Mouse (Mus musculus) stomach, embryonic 14.5 days (tissue): Measurements from ENCODE around the gene Slc9c1. TPM values are rescaled to one million over a fixed set of nuclear protein-coding genes. Genes with fewer than 3 reads are reported as not detected.

Source experiments
- ATAC-seq: fragments of 200-750 bp; cut with Nextera tagmentation; 2 replicates; pipeline ENCODE4 v1.8.0; 2017; ENCODE audit warnings: low read depth, moderate TSS enrichment; ENCODE audit not compliant: insufficient number of reproducible peaks, insufficient read depth, low FRiP score
- H3K27ac ChIP-seq: fragments of 300-500 bp; sonication (generic); 2 replicates; pipeline ENCODE4 v1.5.1; 2014; ENCODE audit warnings: mild to moderate bottlenecking, low read length, moderate library complexity, mixed read lengths
- H3K27me3 ChIP-seq: fragments of 300-500 bp; sonication (generic); 2 replicates; pipeline ENCODE4 v1.6.1; 2014; ENCODE audit warnings: low read length, control low read depth, mixed read lengths; ENCODE audit not compliant: control insufficient read depth, insufficient read depth
- H3K36me3 ChIP-seq: fragments of 300-500 bp; sonication (generic); 2 replicates; pipeline ENCODE4 v1.6.1; 2014; ENCODE audit warnings: mild to moderate bottlenecking, control low read depth, low read length, moderate library complexity, mixed read lengths; ENCODE audit not compliant: control insufficient read depth, insufficient read depth
- H3K4me1 ChIP-seq: fragments of 300-500 bp; sonication (generic); 2 replicates; pipeline ENCODE4 v1.6.1; 2014; ENCODE audit warnings: low read length, control low read depth, mixed read lengths; ENCODE audit not compliant: control insufficient read depth, insufficient read depth
- H3K4me2 ChIP-seq: fragments of 300-500 bp; sonication (generic); replicated peaks from 2 replicates; pipeline ENCODE4 v1.6.1; 2014; ENCODE audit warnings: low read depth, low read length, control low read depth
- H3K4me3 ChIP-seq: fragments of 300-500 bp; sonication (generic); 2 replicates; pipeline ENCODE4 v1.5.1; 2014; ENCODE audit warnings: low read depth, low read length, control low read depth
- H3K9ac ChIP-seq: fragments of 300-500 bp; sonication (generic); replicated peaks from 2 replicates; pipeline ENCODE4 v1.6.1; 2014; ENCODE audit warnings: low read depth, mild to moderate bottlenecking, control low read depth, low read length, moderate library complexity, mixed read lengths
- H3K9me3 ChIP-seq: fragments of 300-500 bp; sonication (generic); 2 replicates; pipeline ENCODE4 v1.6.1; 2016; ENCODE audit warnings: low read depth, low read length, control low read depth; ENCODE audit not compliant: control insufficient read depth
- WGBS: fragments of 180-500 bp; shearing (Covaris S2); extraction: QIAGEN DNeasy Blood & Tissue Kit; methylation state at CpG from one replicate; pipeline ENCODE4 v1.1.7; 2014; 5-methylcytosine and 5-hydroxymethylcytosine counted together
- polyA plus RNA-seq: library from polyadenylated mRNA; unstranded; fragments of >200 nt; fragmentation: Nextera tagmentation; extraction: Ambion mirVana; gene quantifications from 2 replicates; pipeline ENCODE4 v1.2.1, GENCODE M21; 2014

Gene Slc9c1
- polyA plus RNA-seq, 1 experiment from 2014 or later = not detected

DNA sequence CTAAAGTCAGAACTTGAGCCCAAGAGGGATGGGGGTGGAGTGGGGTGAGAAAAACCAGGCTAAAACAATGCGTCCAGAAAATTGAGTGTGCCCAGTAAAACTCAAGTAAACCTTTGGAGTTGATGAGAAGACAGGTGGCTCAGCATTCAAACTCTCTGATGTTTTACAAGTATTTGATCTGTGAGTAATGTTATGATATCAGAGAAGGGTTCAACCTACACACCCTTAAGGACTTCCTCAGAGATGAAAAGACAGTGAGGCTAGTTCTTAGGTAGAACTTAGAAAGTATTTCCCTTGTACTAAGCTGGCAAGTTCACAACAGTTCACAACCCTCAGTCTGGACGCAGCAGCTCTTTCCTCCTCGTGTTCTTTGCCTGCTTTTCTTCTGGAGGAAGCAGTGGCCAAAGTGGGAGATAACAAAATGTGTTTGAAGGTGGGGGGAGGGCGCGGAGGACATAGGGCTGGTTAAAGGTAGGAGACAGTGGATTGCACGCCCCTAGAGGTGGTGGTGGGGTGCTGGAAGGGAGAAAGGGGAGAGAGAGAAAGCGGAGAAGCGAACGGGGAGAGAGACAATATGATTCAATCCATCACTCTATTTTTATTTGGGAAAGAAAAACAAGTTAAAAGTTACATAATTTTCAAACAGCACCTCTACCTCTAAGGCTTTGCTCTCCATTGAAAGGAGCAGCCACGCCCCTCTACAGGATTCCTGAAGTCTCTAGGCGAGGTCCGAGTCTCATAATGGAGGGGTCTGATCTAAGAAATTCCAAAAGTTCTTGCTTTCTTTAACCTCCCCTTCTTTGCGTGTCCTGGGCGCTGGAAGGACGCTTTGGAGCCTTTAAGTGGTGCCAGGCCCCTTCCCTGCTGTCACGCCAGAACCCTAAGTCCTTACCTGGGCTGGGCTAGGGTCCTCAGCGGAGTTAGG is 118.2 kb downstream of the Slc9c1 start:
- H3K4me1 ChIP-seq = no peaks in the 10 kb centered on the region; the same call in 1 of the 2 replicates
- H3K27me3 ChIP-seq = no peaks in the 10 kb centered on the region
- H3K9ac ChIP-seq = no peak overlapping the region
- whole genome bisulfite sequencing = 8% methylated on average over 17 of the region's 17 CpGs
- H3K4me2 ChIP-seq = peak overlapping the region; percentile 67
- H3K9me3 ChIP-seq = no peaks in the 10 kb centered on the region
- peak overlapping the region; percentile 32 for H3K4me3 ChIP-seq
- 0 out of 2 replicates have a peak overlapping the region, but pooled peaks have one; percentile 15 for H3K27ac ChIP-seq
- peak; percentile 50 for ATAC-seq
- no peaks in the 10 kb centered on the region for H3K36me3 ChIP-seq

DNA sequence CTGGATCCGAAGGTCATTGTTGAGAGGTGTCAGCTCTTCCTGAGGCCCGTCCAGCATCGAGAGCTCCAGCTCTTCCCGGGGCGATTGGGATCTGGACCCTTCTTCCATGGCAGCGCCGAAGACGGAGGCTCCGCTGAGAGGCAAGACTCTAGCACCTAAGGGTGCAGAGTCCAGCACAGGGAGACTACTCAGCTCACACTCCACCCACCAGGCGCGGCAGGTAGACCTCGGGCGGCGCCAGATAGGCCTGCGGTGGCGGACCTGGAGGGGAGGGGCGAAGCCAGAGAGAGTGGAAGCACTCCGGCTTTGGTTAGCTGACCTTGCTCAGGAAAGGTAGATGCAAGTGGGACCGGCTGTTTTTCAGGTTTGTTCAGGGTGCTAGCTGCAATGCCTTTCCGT is 118.8 kb downstream of the Slc9c1 start, which contains the start of gene BC016579:
BC016579 (minus strand) TSS at position 135 of the 399 bp plus-strand sequence.
- Histone ChIP-seq H3K27ac (0 out of 2 replicates have a peak within 1 kb of the TSS, but pooled peaks have one; percentile 15), H3K9me3 (no peaks in the 10 kb centered on the region), H3K9ac (no peak within 1 kb of the TSS), H3K4me3 (peak within 1 kb of the TSS; percentile 32), H3K27me3 (no peaks in the 10 kb centered on the region), H3K36me3 (no peaks in the 10 kb centered on the region), H3K4me2 (peak within 1 kb of the TSS; percentile 67), H3K4me1 (no peaks in the 10 kb centered on the region; the same call in 1 of the 2 replicates)
- WGBS = 5% methylated on average over 20 of the region's 20 CpGs
- peak; percentile 90 for ATAC-seq

DNA sequence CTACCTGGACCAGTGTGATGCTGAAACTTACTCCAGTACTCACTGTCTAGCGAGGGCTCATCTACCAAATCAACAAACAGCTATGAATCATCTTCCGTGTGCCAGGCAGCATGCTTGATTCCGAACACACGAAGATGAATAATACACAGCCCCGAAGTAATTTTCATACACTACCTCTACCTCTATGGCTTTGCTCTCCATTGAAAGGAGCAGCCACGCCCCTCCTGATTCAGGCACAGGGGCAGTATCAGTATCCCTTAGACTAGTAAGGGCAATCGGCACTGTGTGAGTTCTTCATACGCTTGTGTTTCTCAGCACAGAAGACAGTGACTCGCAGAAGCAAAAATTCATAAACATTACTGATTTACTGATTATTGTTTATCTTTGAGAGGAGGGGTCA is 119.4 kb downstream of the Slc9c1 start:
- ATAC-seq = peak; percentile 19; the same call in 1 of the 2 replicates
- WGBS = 61% methylated on average over 9 of the region's 9 CpGs
- H3K27me3 ChIP-seq = no peaks in the 10 kb centered on the region
- H3K36me3 ChIP-seq = no peaks in the 10 kb centered on the region
- no peaks in the 10 kb centered on the region; the same call in 1 of the 2 replicates for H3K4me1 ChIP-seq
- H3K9ac ChIP-seq = no peak overlapping the region
- no peaks in the 10 kb centered on the region for H3K9me3 ChIP-seq
- H3K27ac ChIP-seq = no peak overlapping the region
- peak overlapping the region; percentile 32; the same call in 1 of the 2 replicates for H3K4me3 ChIP-seq
- peak overlapping the region; percentile 67 for H3K4me2 ChIP-seq

Other genes starting within 250 kb of the Slc9c1 start
- 44.9 and 49.5 TPM in 2 replicates for gene Cd200, start 126.3 kb upstream of the Slc9c1 start, polyA plus RNA-seq
- gene Gm609, start 42.3 kb upstream of the Slc9c1 start, polyA plus RNA-seq = 0.33 and 0.78 TPM in 2 replicates
- gene Gm17783, start 3.3 kb upstream of the Slc9c1 start, polyA plus RNA-seq = 0.56 and 0.93 TPM in 2 replicates
- 0.07 and 0.18 TPM in 2 replicates for gene Gcsam, start 75.1 kb downstream of the Slc9c1 start, polyA plus RNA-seq
- 1.8 and 2.7 TPM in 2 replicates for gene BC016579, start 118.8 kb downstream of the Slc9c1 start, polyA plus RNA-seq
- 0.21 TPM in 1 of 2 replicates, not detected in the other for gene Tmprss7, start 158.3 kb downstream of the Slc9c1 start, polyA plus RNA-seq
- gene Tagln3, start 189.3 kb downstream of the Slc9c1 start, polyA plus RNA-seq = 36.7 and 37.4 TPM in 2 replicates
- gene Abhd10, start 207.6 kb downstream of the Slc9c1 start, polyA plus RNA-seq = 35.6 and 35.7 TPM in 2 replicates